Mouse (Mus musculus): ENCODE data around the gene Afg1l. TPM values are rescaled to one million over a fixed set of nuclear protein-coding genes. Genes with fewer than 3 reads are reported as not detected.

Afg1l gene
- polyA plus RNA-seq, 1 experiment from 2014 or later: 9.2 TPM

DNA sequence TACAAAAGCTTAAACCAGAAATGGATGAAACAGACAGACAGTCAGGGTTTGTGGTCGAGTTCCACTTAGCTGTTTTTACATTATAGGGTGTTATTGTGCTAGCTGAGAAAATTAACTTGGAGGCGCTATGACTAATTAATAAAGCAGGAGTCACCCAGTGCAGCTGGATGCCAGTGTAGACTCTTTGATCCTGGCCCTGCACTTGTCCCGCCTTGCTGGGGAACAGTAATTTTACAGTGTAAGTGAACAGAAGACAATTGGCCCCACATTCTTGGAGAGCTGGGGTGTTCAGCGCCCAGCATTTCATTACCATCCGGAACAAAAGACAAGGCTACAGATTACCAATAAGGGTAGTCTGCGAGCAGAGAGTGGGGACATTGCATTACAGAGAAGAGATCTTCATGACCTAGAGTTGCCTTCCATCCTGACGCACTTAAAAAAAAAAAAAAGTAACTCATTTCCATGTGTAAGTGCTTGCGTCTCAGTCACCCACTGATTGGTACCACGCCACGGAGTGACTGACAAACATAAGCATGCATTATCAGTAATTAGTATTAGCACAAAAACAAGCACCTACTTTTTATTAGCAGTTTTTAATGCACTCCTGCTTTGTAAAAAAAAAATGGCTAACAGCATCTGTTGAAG is 60.7 kb downstream of the Afg1l start:
- H3K27me3 ChIP-seq (ENCODE audit: control insufficient read depth, insufficient read depth, low read depth, low read length): no peaks in the 10 kb centered on the region
- ATAC-seq: peak; percentile 54; the same call in 1 of the 2 replicates
- H3K27ac ChIP-seq (ENCODE audit: low read length): 0 out of 2 replicates have a peak overlapping the region, but pooled peaks have one; percentile 38
- 15% methylated on average over 10 of the region's 10 CpGs for WGBS
- H3K4me3 ChIP-seq (ENCODE audit: low read depth, low read length): no peak overlapping the region
- peak overlapping the region; percentile 36 for H3K4me2 ChIP-seq (ENCODE audit: low read length)
- H3K36me3 ChIP-seq (ENCODE audit: control insufficient read depth, insufficient read depth, low read length): no peaks in the 10 kb centered on the region
- H3K9ac ChIP-seq (ENCODE audit: low read depth, low read length): no peak overlapping the region
- peaks cover 19% of the 10 kb centered on the region for H3K4me1 ChIP-seq (ENCODE audit: control insufficient read depth, insufficient read depth, low read length)
- no peaks in the 10 kb centered on the region for H3K9me3 ChIP-seq (replicated peaks; ENCODE audit: control insufficient read depth, low read length, poor library complexity, severe bottlenecking)

DNA sequence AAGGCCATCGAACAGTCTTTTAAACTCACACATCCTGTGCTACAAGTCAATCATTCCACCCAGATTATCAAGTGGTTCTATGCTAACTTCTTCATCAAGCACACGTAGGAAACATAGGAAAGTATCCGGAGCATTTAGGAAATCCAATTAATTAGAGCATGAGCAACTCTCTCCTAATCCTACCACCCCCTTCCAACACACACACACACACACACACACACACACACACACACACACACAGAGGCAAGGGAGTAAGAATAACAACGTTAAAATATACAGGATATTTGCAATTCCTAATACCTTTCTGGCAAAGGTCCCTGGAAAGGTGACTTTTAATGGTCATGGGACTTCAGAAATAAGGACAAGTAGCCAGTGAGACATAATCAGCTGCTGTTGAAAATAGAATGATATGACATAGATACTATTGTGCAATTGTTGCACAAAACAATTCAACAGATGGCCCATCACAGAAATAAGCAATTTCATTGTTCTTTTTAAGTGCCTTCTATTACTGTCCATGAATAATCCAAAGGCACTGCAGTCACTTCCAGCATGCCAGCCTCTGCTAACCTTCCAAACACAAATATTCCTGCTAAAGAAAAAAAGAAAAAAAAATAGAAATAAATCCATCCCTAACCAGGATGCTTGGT is 62.4 kb downstream of the Afg1l start:
- no peaks in the 10 kb centered on the region for H3K9me3 ChIP-seq (replicated peaks; ENCODE audit: control insufficient read depth, low read length, poor library complexity, severe bottlenecking)
- no peak overlapping the region for H3K4me2 ChIP-seq (ENCODE audit: low read length)
- 51% methylated on average over 4 of the region's 4 CpGs for WGBS
- no peak overlapping the region for H3K9ac ChIP-seq (ENCODE audit: low read depth, low read length)
- H3K27me3 ChIP-seq (ENCODE audit: control insufficient read depth, insufficient read depth, low read depth, low read length): no peaks in the 10 kb centered on the region
- ATAC-seq: no peak
- no peak overlapping the region for H3K27ac ChIP-seq (ENCODE audit: low read length)
- peaks cover 19% of the 10 kb centered on the region for H3K4me1 ChIP-seq (ENCODE audit: control insufficient read depth, insufficient read depth, low read length)
- H3K4me3 ChIP-seq (ENCODE audit: low read depth, low read length): no peak overlapping the region
- no peaks in the 10 kb centered on the region for H3K36me3 ChIP-seq (ENCODE audit: control insufficient read depth, insufficient read depth, low read length)

DNA sequence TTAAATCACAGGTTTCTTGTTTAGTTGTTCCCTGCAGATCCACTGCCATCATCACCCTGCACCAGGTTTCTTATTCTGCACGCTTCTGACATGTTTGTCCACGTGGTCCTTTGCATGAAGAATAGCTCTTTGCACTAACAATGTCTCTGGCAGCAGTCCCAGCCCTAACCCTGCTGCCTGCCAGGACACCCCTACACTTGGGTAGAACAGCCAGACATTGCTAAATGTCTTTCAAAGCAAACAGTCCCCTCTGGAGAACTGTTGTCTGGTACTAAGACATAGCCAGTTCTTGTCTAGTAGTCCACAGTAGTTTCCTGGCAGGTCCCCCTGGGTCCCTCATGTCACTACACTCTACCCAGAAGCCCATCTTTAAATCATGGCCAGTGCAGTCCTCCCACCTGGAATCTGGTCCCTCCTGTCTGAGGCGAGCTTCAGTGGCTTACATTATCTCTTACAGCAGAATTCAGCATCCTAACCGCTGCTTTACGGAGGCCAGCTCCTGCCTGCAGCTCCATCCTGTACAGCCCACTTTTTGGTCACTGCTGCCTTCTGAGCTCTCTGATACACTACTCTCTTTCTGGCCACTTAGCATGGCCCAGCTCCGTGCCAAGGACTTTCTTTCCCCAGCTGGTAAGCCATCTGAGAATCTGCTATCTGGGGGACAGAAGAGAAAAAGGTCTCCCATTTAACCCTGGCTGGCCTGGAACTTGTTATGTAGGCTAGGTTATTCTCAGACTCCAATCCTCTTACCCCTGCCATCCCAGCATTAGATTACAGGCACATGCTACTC is 67.4 kb downstream of the Afg1l start:
- Histone ChIP-seq H3K9ac (ENCODE audit: low read depth, low read length) (no peak overlapping the region), H3K27ac (ENCODE audit: low read length) (peak overlapping the region; percentile 50)
- no peak for ATAC-seq

GRCm38 (mm10) chr10:42390436-42390835 is 87.9 kb downstream of the Afg1l start:
- 70% methylated on average over 10 of the region's 11 CpGs for WGBS
- no peaks in the 10 kb centered on the region for H3K36me3 ChIP-seq (ENCODE audit: control insufficient read depth, insufficient read depth, low read length)
- no peak for ATAC-seq
- H3K27me3 ChIP-seq (ENCODE audit: control insufficient read depth, insufficient read depth, low read depth, low read length): no peaks in the 10 kb centered on the region
- H3K4me3 ChIP-seq (ENCODE audit: low read depth, low read length): no peak overlapping the region
- no peak overlapping the region for H3K27ac ChIP-seq (ENCODE audit: low read length)
- no peaks in the 10 kb centered on the region for H3K4me1 ChIP-seq (ENCODE audit: control insufficient read depth, insufficient read depth, low read length)
- no peaks in the 10 kb centered on the region for H3K9me3 ChIP-seq (replicated peaks; ENCODE audit: control insufficient read depth, low read length, poor library complexity, severe bottlenecking)
- H3K4me2 ChIP-seq (ENCODE audit: low read length): no peak overlapping the region
- H3K9ac ChIP-seq (ENCODE audit: low read depth, low read length): no peak overlapping the region

More for the DNA sequence above, 67.4 kb downstream of the Afg1l start:
- no peak overlapping the region for H3K4me3 ChIP-seq (ENCODE audit: low read depth, low read length)
- no peaks in the 10 kb centered on the region for H3K36me3 ChIP-seq (ENCODE audit: control insufficient read depth, insufficient read depth, low read length)
- no peak overlapping the region for H3K4me2 ChIP-seq (ENCODE audit: low read length)
- H3K27me3 ChIP-seq (ENCODE audit: control insufficient read depth, insufficient read depth, low read depth, low read length): no peaks in the 10 kb centered on the region
- 67% methylated on average over 6 of the region's 6 CpGs for WGBS
- no peaks in the 10 kb centered on the region for H3K9me3 ChIP-seq (replicated peaks; ENCODE audit: control insufficient read depth, low read length, poor library complexity, severe bottlenecking)
- no peaks in the 10 kb centered on the region for H3K4me1 ChIP-seq (ENCODE audit: control insufficient read depth, insufficient read depth, low read length)

DNA sequence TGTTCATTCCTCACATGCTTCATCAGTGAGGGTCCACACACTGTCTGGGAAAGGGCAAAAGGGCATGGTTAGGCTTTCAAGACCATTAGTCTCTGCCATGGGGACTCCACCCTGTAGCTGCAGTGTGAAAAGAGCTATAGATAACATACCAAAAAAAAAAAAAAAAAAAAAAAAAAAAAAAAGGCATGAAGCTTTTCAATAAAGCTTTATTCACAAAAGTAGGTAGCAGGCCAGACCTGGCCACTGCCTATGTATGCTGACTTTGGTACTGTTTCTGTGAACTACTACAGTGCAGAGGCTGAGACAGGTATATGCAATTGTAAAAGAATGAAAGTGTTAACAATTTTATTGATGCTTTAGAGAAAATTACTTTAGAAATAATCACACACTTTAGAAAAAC is 90.2 kb downstream of the Afg1l start:
- Histone ChIP-seq H3K4me1 (ENCODE audit: control insufficient read depth, insufficient read depth, low read length) (peaks cover 13% of the 10 kb centered on the region; the same call in 1 of the 2 replicates), H3K27ac (ENCODE audit: low read length) (no peak overlapping the region), H3K9me3 (replicated peaks; ENCODE audit: control insufficient read depth, low read length, poor library complexity, severe bottlenecking) (no peaks in the 10 kb centered on the region), H3K36me3 (ENCODE audit: control insufficient read depth, insufficient read depth, low read length) (no peaks in the 10 kb centered on the region), H3K27me3 (ENCODE audit: control insufficient read depth, insufficient read depth, low read depth, low read length) (no peaks in the 10 kb centered on the region), H3K9ac (ENCODE audit: low read depth, low read length) (no peak overlapping the region), H3K4me3 (ENCODE audit: low read depth, low read length) (no peak overlapping the region), H3K4me2 (ENCODE audit: low read length) (no peak overlapping the region)
- ATAC-seq: no peak

- H3K9ac ChIP-seq (ENCODE audit: low read depth, low read length): no peak overlapping the region
- no peaks in the 10 kb centered on the region for H3K36me3 ChIP-seq (ENCODE audit: control insufficient read depth, insufficient read depth, low read length)
- H3K4me2 ChIP-seq (ENCODE audit: low read length): 0 out of 2 replicates have a peak overlapping the region, but pooled peaks have one; percentile 1
- 14% methylated on average over 13 of the region's 13 CpGs for WGBS
- no peaks in the 10 kb centered on the region for H3K9me3 ChIP-seq (replicated peaks; ENCODE audit: control insufficient read depth, low read length, poor library complexity, severe bottlenecking)
- H3K27ac ChIP-seq (ENCODE audit: low read length): no peak overlapping the region
- no peak for ATAC-seq
- H3K4me3 ChIP-seq (ENCODE audit: low read depth, low read length): no peak overlapping the region
- H3K4me1 ChIP-seq (ENCODE audit: control insufficient read depth, insufficient read depth, low read length): peaks cover 13% of the 10 kb centered on the region; the same call in 1 of the 2 replicates
- H3K27me3 ChIP-seq (ENCODE audit: control insufficient read depth, insufficient read depth, low read depth, low read length): no peaks in the 10 kb centered on the region
Observed at GRCm38 (mm10) chr10:42384946-42385644, 93.3 kb downstream of the Afg1l start.

GRCm38 (mm10) chr10:42383708-42384107 is 94.7 kb downstream of the Afg1l start:
- 28% methylated on average over 6 of the region's 6 CpGs for WGBS
- no peaks in the 10 kb centered on the region for H3K36me3 ChIP-seq (ENCODE audit: control insufficient read depth, insufficient read depth, low read length)
- ATAC-seq: peak; percentile 62; the same call in 1 of the 2 replicates
- no peak overlapping the region for H3K4me2 ChIP-seq (ENCODE audit: low read length)
- H3K9ac ChIP-seq (ENCODE audit: low read depth, low read length): no peak overlapping the region
- H3K27ac ChIP-seq (ENCODE audit: low read length): no peak overlapping the region
- H3K4me3 ChIP-seq (ENCODE audit: low read depth, low read length): no peak overlapping the region
- H3K9me3 ChIP-seq (replicated peaks; ENCODE audit: control insufficient read depth, low read length, poor library complexity, severe bottlenecking): no peaks in the 10 kb centered on the region
- H3K27me3 ChIP-seq (ENCODE audit: control insufficient read depth, insufficient read depth, low read depth, low read length): no peaks in the 10 kb centered on the region
- H3K4me1 ChIP-seq (ENCODE audit: control insufficient read depth, insufficient read depth, low read length): peaks cover 13% of the 10 kb centered on the region; the same call in 1 of the 2 replicates

DNA sequence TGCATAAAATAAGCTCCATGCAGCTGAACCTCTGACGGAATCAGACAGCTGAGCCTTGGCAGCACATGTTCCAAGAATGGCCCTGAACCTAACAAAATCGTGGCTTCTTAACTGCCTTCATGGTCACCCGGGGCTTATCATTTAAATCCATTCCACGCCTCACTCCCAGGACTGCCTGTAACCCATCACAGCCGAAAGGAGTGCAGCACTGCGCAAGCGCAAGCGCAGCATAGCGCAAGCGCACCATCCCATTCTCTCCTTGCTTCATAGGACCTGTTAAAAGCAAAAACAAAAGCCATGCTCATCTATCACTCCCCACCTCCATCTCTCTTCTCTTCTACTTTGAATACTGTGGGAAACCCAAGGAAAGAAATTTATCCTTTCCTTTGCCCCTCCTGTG is 114.1 kb downstream of the Afg1l start:
- no peak for ATAC-seq
- Histone ChIP-seq H3K27ac (ENCODE audit: low read length) (no peak overlapping the region), H3K27me3 (ENCODE audit: control insufficient read depth, insufficient read depth, low read depth, low read length) (no peaks in the 10 kb centered on the region), H3K36me3 (ENCODE audit: control insufficient read depth, insufficient read depth, low read length) (no peaks in the 10 kb centered on the region), H3K9me3 (replicated peaks; ENCODE audit: control insufficient read depth, low read length, poor library complexity, severe bottlenecking) (no peaks in the 10 kb centered on the region), H3K9ac (ENCODE audit: low read depth, low read length) (no peak overlapping the region), H3K4me1 (ENCODE audit: control insufficient read depth, insufficient read depth, low read length) (no peaks in the 10 kb centered on the region), H3K4me2 (ENCODE audit: low read length) (no peak overlapping the region), H3K4me3 (ENCODE audit: low read depth, low read length) (no peak overlapping the region)
- WGBS: 64% methylated on average over 10 of the region's 10 CpGs
